Mouse (Mus musculus): Measurements from ENCODE around the gene Etfrf1. TPM values are rescaled to one million over a fixed set of nuclear protein-coding genes. Genes with fewer than 3 reads are reported as not detected.

Etfrf1 gene
- polyA plus RNA-seq, 1 experiment from 2014 or later = 26.5 TPM

- Histone ChIP-seq H3K4me3 (no peak overlapping the region), H3K9me3 (no peaks in the 10 kb centered on the region), H3K4me1 (peaks cover 2% of the 10 kb centered on the region; the same call in 1 of the 2 replicates), H3K36me3 (no peaks in the 10 kb centered on the region), H3K9ac (no peak overlapping the region), H3K27me3 (no peaks in the 10 kb centered on the region), H3K4me2 (no peak overlapping the region), H3K27ac (no peak overlapping the region)
- 71% methylated on average over 7 of the region's 7 CpGs for WGBS
- ATAC-seq (ENCODE audit: borderline replicate concordance, extremely low read depth, low FRiP score, low TSS enrichment) = no peak
Observed at GRCm38 (mm10) chr6:145262314-145262713, 51.4 kb downstream of the Etfrf1 start.

Other genes starting within 250 kb of the Etfrf1 start
- 7.5 and 7.9 TPM in 2 replicates for gene Bcat1, start 134.9 kb upstream of the Etfrf1 start, polyA plus RNA-seq (2015; fragmentation: Nextera tagmentation; extraction: Ambion mirVana)
- gene Lrmp, start 95.5 kb upstream of the Etfrf1 start, polyA plus RNA-seq (2015; fragmentation: Nextera tagmentation; extraction: Ambion mirVana) = 3.9 and 6.6 TPM in 2 replicates
- gene Casc1, start 129 bp upstream of the Etfrf1 start, polyA plus RNA-seq (2015; fragmentation: Nextera tagmentation; extraction: Ambion mirVana) = 0.79 and 1.3 TPM in 2 replicates
- gene Kras, start 39.1 kb downstream of the Etfrf1 start, polyA plus RNA-seq (2015; fragmentation: Nextera tagmentation; extraction: Ambion mirVana) = 92.2 and 99.5 TPM in 2 replicates